Mouse (Mus musculus): Measurements from ENCODE around the gene Negr1.
A peak's percentile ranks its signal among the peaks of the same experiment; 100 is the strongest.

The Negr1 gene

DNA sequence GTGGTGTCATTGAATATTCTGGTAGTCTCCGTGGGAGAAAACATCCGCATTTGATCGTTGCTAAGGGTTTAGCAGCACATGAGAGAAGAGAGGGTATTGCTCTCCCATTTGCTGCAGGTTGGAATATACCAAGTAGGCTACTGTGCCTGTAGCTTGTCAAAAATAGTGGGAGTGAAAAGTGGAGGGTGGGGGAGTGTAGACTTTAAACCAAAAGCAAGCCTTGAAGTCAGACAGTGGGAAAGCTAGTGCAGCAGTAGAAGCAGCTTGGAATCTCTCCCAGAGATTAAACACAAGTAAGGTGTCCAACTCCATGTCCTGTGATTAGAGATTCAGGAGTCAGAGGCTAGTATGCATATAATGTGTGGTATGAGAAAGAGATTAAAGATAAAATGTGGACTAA is 248.2 kb downstream of the Negr1 start:
- DNase-seq, result no peak

GRCm38 (mm10) chr3:156816938-156817337 is 255.3 kb downstream of the Negr1 start:
- no peak for DNase-seq

DNA sequence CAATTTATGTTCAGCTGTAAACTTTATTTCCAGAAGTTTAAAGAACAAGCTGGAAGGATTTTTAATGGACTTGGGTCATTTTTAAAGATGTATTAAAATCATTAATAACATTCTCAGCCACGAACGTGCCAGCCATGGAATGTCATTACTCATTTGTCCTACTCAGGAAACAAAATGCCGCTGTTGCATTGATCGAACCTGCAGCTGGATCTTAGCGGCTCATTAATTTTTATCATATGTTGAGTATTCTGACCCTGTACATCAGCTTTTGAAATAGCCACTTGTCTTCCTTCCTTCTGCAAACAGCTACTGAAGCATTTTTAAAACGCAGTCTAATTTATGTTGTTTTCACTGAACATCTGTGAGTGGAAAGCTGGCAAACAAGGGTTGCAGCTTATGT is 255.9 kb downstream of the Negr1 start:
- DNase-seq, result no peak

- no peak for DNase-seq
Measured at GRCm38 (mm10) chr3:156823039-156823438, 261.4 kb downstream of the Negr1 start.

DNA sequence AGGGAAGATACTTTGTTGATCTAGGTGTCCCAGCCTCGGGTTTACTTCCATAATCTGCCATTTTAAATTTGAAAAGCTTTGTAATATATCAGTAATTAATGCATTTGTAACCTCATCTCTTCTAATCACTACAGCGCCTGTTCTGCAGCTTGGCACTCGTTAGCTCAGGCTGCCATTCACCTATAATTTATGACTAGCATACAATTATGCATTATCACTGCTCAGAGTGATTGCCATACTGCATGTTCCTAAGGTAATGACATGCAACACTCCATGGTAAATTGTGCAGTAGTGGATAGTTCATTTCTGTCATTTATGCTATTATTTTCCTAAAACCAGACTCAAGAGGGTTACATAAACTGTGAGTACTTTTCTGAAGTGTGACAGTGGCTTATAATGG is 272.3 kb downstream of the Negr1 start:
- DNase-seq, result no peak

GRCm38 (mm10) chr3:156838550-156838949 is 277.0 kb downstream of the Negr1 start:
- no peak for DNase-seq

DNA sequence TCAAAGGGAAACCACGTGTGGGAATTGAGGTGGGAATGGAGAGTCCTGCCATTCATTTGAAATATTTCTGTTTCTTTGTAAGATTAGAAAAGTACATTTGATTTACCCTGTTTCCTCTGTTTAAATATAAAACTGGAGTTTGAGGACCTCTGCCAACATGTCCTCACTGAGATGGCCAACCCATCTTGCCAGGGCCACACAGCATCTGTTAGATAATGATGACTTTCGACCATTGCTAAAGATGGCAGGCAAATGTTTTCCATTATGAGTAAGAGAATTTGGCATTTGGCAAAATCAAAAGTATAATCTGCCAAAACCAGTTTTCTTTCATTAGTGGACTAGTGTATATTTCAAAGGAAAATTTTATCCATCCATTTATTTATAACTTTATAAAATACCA is 286.8 kb downstream of the Negr1 start:
- DNase-seq, result no peak

DNA sequence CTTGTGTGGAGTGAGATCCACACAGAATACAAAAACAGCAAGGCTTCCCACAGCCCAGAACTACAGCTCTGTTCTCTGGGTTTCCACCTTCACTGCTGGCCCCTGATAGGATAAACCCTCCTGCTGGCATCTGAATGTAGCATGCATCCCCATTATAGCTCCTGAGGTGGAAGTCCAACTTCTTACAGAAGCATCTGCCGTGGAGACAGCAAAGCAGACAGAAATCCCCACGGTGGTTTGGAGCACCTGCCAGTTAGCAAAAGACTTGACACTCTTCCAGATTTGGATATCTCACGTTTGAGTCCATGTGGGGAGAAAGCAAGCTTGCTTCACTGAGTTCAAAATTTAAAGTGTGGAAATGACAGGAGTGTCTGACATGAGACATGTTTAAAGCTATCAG is 290.3 kb downstream of the Negr1 start:
- peak; percentile 78 for DNase-seq

GRCm38 (mm10) chr3:156870239-156870921 is 308.8 kb downstream of the Negr1 start:
- DNase-seq, result no peak

DNA sequence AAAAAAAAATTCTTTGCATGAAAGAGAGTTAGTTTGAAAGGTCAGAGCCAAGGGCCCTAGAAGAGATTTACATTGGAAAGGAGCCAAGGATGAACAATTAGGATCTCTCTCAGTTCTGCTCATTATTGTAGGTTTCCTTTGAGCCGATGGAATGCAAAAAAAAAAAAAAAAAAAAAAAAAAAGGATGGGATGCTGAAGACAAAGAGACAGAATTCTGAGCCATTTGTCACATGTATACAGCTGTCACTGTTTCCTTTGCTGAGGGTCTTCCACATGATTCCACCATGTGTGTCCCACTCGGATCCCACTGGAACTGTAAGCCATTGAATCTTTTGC is 309.3 kb downstream of the Negr1 start:
- no peak for DNase-seq

DNA sequence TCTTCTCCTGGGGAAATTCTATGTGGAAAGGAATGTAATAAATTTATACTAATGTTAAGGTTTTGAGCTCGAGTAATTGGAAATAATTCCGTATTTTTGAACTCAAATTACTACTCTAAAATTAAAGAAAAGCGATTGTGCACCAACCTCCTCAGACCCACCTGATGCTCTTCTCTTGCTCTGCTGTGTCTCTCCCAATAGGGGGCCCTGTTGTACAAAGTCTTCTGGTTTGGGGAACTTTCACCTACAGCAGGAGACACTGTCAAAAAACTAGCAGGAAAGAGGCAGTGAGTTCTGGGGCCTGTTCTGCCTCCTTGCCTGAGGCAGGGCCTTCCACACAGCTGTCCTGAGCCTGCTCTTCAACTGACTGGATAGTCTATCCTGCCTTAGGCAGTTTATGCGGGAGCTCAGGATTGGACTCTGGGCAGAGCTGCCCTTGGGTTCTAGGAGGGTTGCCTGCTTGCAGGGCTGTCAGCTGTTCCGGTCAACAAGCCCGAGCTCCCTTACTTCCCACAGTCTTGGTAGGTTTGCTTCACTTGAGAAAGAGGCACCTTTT is 310.1 kb downstream of the Negr1 start:
- no peak for DNase-seq

DNA sequence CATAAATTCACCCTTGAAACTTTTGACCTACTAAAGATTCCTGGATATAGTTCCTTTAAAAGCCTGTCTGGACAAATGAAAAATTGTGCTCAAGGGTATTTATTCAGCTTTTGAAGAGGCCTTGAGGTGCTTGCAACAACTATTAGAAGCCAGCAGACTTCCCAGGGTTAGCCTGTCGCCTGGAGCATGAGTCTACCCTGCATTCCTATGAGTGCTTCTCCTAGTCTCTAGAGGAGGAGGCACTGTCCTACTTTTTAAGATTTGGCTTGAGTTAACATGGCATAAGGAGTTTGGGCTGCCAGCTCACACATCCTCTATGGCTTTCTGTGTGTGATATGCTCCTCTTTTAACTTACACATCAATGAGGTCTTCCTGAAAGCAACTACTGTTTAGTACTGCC is 315.0 kb downstream of the Negr1 start:
- DNase-seq, result no peak

- DNase-seq, result no peak
Measured at GRCm38 (mm10) chr3:156882129-156882528, 320.5 kb downstream of the Negr1 start.

DNA sequence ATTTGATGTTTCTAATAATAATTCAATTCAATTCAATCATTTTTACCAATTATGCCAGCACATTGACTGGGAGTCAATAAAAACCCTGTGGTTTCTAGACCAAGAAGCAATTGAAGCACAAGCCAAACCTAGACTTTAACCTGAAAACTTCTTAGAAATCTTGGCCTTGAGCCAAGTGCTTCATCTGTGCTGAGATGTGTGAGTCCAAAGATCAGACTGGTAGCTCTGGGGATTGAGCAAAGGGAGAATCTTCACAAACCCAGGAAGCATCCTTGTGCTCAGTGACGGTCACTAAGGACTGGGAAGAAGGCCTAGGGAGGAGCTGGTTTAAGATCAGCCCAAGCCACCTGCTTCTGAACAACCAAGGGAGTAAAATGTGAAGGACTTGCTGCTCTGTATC is 322.3 kb downstream of the Negr1 start:
- no peak for DNase-seq

- DNase-seq, result no peak
Measured at GRCm38 (mm10) chr3:156885689-156886088, 324.1 kb downstream of the Negr1 start.

GRCm38 (mm10) chr3:156886915-156887314 is 325.3 kb downstream of the Negr1 start:
- no peak for DNase-seq

DNA sequence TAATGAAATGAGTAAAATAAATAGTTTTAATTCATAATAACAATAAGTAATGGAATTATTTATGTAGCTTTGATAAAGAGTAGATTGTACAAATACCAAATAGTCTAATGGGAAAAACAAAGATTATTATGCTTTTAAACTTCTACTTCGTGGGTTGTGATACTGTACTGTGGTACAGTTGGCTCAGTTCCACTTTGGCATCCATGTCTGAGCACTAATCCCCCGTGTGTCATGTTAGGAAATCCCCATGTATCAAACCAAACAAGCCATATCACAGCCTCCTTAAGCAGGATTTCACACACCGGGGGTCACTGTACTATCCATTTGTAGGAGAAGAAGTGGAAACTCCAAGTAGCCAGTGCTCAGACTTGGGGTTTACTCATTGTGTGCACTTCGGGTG is 329.4 kb downstream of the Negr1 start:
- DNase-seq, result no peak

DNA sequence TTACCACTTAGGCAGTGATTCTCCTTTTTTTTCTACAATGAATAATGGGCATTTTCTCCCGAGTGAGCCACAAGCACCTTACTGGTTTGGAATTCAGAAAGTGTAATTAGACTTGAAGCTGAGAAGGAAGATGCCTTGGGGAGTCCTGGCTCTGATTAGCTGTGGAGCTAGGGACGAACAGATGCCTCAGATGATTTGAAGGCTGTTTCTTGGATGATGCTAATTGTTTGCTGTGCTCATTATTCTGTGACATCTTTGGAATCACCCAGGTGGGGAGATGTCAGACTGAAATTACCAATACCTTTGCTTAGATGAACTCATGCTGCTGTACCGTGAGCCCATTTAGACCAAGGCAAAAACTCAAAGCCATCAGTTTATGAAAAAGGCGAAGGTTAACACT is 333.7 kb downstream of the Negr1 start:
- peak; percentile 82 for DNase-seq

GRCm38 (mm10) chr3:156896106-156896505 is 334.5 kb downstream of the Negr1 start:
- no peak for DNase-seq

DNA sequence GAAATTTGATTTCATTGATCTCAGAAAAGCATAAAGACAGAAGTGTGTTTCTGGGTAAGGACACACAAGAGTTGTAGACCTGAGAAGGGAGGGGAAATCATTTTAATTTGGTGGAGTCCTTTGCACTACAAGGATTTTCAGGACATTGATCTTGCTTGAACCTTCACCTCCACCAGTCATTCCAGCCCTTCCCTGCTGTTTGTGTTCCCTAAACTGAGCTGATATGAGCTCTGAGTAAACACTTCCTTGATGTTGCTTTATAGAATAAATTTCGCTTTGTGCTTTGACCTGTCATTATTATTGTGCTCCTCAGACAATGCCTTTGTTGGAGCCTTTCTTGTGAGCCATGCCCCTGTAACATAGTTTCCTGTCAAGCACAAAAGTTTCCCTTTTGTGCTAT is 335.0 kb downstream of the Negr1 start:
- DNase-seq, result no peak

- DNase-seq, result no peak
Measured at GRCm38 (mm10) chr3:156901140-156901539, 339.5 kb downstream of the Negr1 start.

DNA sequence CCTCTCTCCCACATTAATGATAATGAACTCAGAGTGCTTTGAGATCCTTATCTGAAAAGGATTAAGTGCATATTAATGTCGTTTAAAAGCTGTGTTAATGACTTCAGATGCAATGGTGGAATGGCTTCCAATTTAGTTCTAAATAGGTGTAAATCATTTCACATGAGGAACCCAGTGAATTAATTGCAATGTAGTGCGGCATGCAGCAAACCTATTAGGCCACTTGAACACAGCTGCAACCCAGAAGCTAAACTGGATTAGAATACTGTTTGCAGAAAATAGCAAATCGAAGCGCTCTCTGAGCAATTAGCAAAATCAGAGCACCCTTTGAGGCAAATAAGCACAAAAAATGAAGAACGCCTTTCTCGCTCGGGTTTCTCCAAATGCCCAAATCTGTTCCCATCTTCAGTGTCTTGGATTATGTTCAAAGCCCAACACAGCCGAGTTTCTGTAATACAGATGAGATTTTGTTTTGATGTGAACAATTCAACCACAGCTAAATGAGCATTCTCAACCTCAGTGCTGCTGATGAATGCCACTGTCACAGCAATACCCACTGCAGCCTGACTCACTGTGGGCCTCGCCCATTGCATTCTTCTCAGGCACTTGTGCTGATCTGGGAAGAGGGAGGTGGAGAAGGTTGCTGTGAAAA is 342.5 kb downstream of the Negr1 start:
- DNase-seq, result no peak

DNA sequence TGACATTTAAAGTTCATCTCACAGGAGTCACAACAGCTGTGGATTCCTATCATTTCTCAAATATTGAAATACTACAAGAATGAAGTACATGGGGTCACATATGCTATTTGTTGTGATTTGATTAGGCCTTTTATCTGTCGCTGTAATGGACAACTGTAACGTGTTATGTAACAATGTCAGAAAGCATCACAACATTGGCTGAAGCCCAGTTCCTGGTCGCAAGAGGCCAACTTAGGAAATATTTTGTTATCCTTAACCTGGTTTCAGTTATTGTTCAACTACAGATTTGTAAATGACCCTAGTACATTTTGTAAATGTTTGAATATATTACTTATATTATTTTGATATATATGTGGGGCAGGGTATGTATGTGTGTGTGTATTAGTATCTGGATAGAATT is 351.2 kb downstream of the Negr1 start:
- DNase-seq, result no peak

DNA sequence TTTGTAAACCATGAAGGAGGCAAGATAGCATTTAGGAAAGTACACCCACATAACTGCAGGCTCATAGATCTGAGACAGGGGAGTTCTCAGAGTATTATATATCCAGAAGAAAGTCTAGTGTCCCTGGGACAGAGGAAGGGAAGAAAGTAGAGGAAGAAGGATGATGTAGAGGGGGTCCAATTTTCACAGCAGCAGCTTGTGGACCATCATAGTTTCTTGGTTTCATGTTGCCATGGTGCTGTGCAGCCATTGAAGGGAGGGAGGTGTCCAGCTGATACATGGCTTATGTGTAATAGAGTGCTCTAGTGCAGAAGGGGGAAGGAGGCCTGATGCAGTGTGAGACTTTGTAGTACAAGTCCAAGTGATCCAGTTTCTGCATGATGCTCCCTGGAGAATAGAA is 359.8 kb downstream of the Negr1 start:
- no peak for DNase-seq

DNA sequence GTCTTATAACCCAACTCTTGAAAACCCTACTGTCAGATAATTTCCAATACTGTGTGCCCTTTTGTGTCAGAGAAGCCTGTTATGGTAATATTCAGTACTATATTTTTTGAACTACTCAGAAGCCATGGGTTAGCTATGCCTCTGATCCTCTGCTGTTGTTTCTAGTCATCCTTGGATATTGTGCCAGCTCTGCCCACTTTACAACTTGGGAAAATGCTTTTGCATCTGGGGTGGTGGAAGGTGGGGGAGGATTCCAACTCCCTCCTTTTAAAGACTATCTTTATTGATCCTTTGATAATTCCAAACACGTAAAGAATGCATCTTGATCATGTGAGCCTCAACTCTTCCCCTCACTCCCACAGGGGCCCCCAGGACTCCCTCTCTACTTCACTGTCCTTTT is 361.6 kb downstream of the Negr1 start:
- no peak for DNase-seq

All from cerebellum, adult 11-12 months (tissue).